Mouse (Mus musculus): ENCODE results near the gene Gm614. TPM values are rescaled to one million over a fixed set of nuclear protein-coding genes. Genes with fewer than 3 reads are reported as not detected.
A peak's percentile ranks its signal among the peaks of the same experiment; 100 is the strongest.

Gm614 gene
- total RNA-seq, 2 experiments from 2014 or later: not detected

DNA sequence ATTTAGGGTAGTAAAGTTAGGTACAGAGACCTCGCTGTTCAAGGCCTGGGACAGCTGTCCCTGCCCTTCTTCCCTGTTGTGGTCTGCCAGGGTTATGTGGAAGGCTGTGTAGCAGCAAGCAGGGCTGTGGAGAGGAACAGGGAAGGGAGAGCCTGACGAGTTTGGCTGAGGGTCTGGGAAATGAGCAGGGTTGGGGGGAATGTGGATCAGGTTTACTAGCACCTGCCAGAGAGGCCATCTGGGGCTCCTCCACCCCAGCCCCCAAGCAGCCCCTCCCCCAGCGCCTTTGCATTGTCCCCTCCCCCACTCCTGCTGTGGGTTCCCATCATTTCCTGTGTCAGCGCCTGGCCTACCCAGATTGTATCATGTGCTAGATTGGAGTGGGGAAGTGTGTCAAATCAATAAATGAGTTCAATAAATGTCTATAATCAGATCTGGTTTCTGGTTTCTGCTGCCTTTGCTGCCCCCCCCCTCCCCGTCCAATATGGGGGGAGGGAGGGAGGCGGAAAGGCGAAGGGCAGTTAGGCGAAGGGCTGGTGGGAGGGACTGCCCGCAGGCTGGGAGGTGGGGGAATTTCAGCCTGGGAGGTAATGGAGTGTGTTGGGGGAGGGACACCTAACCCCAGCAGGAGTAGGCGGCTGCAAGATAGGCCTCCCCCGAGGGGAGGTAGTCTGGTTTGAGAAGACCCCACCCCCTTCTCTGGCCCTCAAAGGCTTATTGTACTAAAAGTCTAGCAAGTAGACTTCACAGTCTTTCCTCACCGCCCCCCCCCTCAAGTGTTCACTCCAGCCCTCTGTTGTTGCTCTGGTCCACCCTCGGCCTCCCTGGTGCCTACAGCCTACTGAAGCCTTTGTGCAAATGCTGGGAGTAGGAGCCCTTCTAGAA is 3.1 kb downstream of the Gm614 start:
- no peak for DNase-seq
- intact Hi-C loops (cut with DNase I): no loop called here

- intact Hi-C loops (cut with DNase I): loop anchor here (10.0 kb wide), 1 partner anchor 168 kb away; the partner anchor contains the start of genes Nono and Zmym3
- peak in 1 of 2 experiments; percentile 13 for DNase-seq
Measured at GRCm38 (mm10) chrX:101256603-101257002, 7.2 kb downstream of the Gm614 start.

- intact Hi-C loops (cut with DNase I): loop anchor here (2.0 to 10.0 kb wide), 3 partner anchors 18 to 170 kb away; partner anchors contain the start of genes Nono, Snx12 and Zmym3
- DNase-seq: peak in 1 of 2 experiments; percentile 6
Measured at GRCm38 (mm10) chrX:101254740-101255139, 9.1 kb downstream of the Gm614 start.

DNA sequence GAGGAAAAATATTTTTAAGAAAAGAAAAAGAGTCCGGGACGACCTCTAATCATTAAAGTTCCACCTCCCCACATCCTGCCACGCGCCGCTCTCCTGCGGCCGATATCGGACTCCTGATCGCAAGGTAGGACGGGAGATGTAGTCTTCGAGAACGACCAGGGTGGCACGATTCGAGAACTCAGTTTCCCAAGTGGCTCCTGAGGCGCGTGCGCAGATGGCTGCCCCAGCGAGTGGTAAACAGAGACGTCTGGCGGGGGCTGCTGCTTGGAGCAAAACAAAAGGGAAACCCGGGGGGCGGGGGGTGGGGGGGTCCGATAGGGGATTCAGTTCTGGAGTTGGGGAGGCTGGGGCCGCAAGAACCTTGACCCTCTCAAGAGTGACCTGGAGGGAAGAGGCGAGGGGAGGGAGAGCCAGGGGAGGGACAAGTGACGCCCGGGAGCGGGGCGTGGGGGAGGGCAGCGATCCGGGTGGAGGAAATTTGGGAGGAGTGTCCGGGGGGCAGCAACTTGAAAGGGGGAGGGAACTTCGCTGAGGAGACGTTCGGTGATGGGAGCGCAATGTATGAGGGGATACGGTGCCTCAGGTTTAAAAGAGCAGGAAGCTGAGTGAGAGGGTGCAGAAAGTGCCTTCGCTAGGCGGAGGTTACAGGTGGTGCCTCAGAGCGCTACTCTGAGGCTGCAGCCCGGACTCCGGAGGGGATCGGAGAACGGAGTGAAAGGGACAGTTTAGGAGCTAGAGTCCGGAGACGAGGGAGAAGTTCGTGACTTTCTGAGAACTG is 9.7 kb downstream of the Gm614 start, which contains the start of gene Foxo4:
Gene Foxo4, plus strand, starts transcription at position 577 of the 778 bp plus-strand sequence.
- peak; percentile 79 to 82 for DNase-seq
- intact Hi-C loops (cut with DNase I): loop anchor here (2.0 to 10.0 kb wide), 3 partner anchors 19 to 171 kb away; partner anchors contain the start of genes Nono, Snx12 and Zmym3

DNA sequence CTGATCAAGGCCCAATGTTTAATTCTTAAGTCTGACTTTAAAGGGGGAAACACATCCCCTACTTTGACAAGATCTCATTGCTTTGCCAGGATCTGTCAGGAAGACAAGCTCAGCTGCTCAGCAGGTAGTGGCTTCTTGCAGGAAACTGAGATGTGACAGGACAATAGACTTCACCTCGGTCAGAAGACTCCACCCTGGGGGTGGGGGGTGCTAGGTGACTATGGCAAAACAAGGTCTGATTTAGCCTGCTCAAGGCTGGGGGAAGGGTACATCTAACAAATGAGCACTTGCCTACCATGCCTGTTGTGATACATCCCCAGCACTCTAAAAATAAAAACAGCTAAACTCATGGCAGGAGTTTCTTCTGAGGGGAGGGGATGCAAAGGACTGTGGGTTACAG is 18.8 kb downstream of the Gm614 start:
- no peak for DNase-seq
- intact Hi-C loops (cut with DNase I): no loop called here

DNA sequence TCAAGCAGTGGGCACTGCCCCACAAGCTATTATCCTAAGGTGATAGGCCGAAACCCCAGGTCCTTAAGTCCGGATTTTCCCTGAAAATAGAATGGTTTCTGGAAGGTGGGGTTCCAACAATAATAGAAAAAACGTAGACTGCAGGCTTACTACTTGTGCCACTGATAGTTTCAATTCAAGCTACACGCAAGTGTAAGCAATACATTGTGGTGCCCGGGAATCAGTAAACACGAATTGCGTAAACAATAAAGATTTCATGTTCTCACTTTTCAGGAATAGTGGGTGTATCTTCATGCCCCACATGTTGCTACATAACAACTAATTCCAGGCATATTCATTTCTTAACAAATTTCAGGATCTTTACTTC is 41.0 kb downstream of the Gm614 start:
- no peak for DNase-seq
- intact Hi-C loops (cut with DNase I): loop anchor here (2.0 to 10.0 kb wide), 4 partner anchors 32 to 110 kb away; partner anchors contain the start of genes Foxo4 and Med12

- DNase-seq: peak; percentile 83 to 87
- intact Hi-C loops (cut with DNase I): loop anchor here (2.0 to 10.0 kb wide), 4 partner anchors 33 to 110 kb away; partner anchors contain the start of genes Foxo4 and Med12
Measured at GRCm38 (mm10) chrX:101221834-101222795, 41.7 kb downstream of the Gm614 start, which contains the start of gene Snx12. Gene Snx12 (minus strand): TSS chrX:101222563.

Other genes with a start within 250 kb of the Gm614 start
- gene Tex11, start 204.3 kb downstream of the Gm614 start, total RNA-seq (2021): under 1 TPM in 1 of 2 experiments, not detected in 1; 0.28 TPM
- not detected for gene Slc7a3, start 178.0 kb downstream of the Gm614 start, total RNA-seq (2021)
- 10 to 100 TPM; 32.9 to 42.0 TPM for gene Snx12, start 41.4 kb downstream of the Gm614 start, total RNA-seq (2021)
- 10 to 100 TPM; 63.0 to 65.2 TPM for gene Foxo4, start 9.5 kb downstream of the Gm614 start, total RNA-seq (2021)
- gene Il2rg, start 4.3 kb upstream of the Gm614 start, total RNA-seq (2021): 1 to 10 TPM; 8.8 to 9.0 TPM
- gene Gm20489, start 5.0 kb upstream of the Gm614 start, total RNA-seq (2021): not detected
- 10 to 100 TPM; 19.8 to 23.2 TPM for gene Med12, start 10.0 kb upstream of the Gm614 start, total RNA-seq (2021)
- under 1 TPM; 0.22 to 0.50 TPM for gene Nlgn3, start 35.2 kb upstream of the Gm614 start, total RNA-seq (2021)
- not detected for gene Gjb1, start 112.4 kb upstream of the Gm614 start, total RNA-seq (2021)
- gene Zmym3, start 156.9 kb upstream of the Gm614 start, total RNA-seq (2021): 10 to 100 TPM; 13.7 to 18.2 TPM
- 10 to 100 TPM; 63.9 to 78.2 TPM for gene Nono, start 165.3 kb upstream of the Gm614 start, total RNA-seq (2021)
- 100 to 1,000 TPM; 184 to 237 TPM for gene Itgb1bp2, start 185.1 kb upstream of the Gm614 start, total RNA-seq (2021)